29 mouse cellular contexts compared by ENCODE assay signal in genomic region chr6:131404260-131404659, GRCm38 (mm10). TPM values are rescaled to one million over a fixed set of nuclear protein-coding genes. Genes with fewer than 3 reads are reported as not detected.
A peak's percentile ranks its signal among the peaks of the same experiment; 100 is the strongest.
DNase-seq lines count a peak whose midpoint lies in the region; ATAC-seq and TF ChIP-seq lines count a peak whose summit lies in the region.
"Had no signal": no experiment of that assay in that cellular context is flagged by ENCODE, and none has a peak within 500 bp of the region (broad histone marks: within the 10 kb centered on the region; RNA-seq: fewer than 3 reads in every experiment).

No protein-coding gene starts in this region.

- no peak overlapping the region for H3K4me3 ChIP-seq in MEL (ENCODE audit: control insufficient read depth in 1 of 2, insufficient read depth in 1 of 2, low read depth in 2 of 2, low read length in 2 of 2)
- H3K4me3 ChIP-seq: embryonic facial prominence, embryonic 12.5 days; hindbrain, embryonic 12.5 days; limb, embryonic 12.5 days; liver, embryonic 15.5 days; lung, embryonic 15.5 days; megakaryocyte, embryonic 14.5 days; midbrain, embryonic 13.5 days had no signal

- intact Hi-C loops in left cerebral cortex, postnatal 36 days (cut with DNase I), result no loop called here
- intact Hi-C loops in left cerebral cortex, postnatal 14 days (cut with DNase I), result no loop called here

- H3K79me2 ChIP-seq in MEL (ENCODE audit: control insufficient read depth, insufficient read depth, low read length, poor library complexity), result no peaks in the 10 kb centered on the region

- ATAC-seq in granulocyte monocyte progenitor cell, adult 5-6 weeks (replicated peaks; ENCODE audit: poor library complexity, severe bottlenecking), result peak; percentile 59
- ATAC-seq in megakaryocyte-erythroid progenitor cell, adult 5-6 weeks (replicated peaks; ENCODE audit: low FRiP score, low TSS enrichment, poor library complexity, severe bottlenecking), result peak; percentile 48
- ATAC-seq: forebrain, embryonic 14.5 days; hindbrain, postnatal 0 days; intestine, embryonic 16.5 days; midbrain, embryonic 13.5 days; Patski had no signal

- 0 out of 4 replicates have a peak, but pooled peaks cover 0 to 2% of the 10 kb centered on the region in 2 experiments for H3K4me1 ChIP-seq in MEL (ENCODE audit: control insufficient read depth in 1 of 2, insufficient read depth in 2 of 2, low read length in 2 of 2)
- H3K4me1 ChIP-seq: embryonic facial prominence, embryonic 12.5 days; hindbrain, embryonic 12.5 days; limb, embryonic 12.5 days; liver, embryonic 15.5 days; lung, embryonic 15.5 days; midbrain, embryonic 13.5 days had no signal

- no peak for TF ChIP-seq CTCF in MEL (IDR thresholded peaks at IDR 0.05 in 2 of 3, conservative IDR thresholded peaks at IDR 0.05 in 1 of 3; ENCODE audit: control insufficient read depth in 1 of 3, insufficient read depth in 1 of 3, low read depth in 2 of 3, low read length in 3 of 3, poor library complexity in 1 of 3, severe bottlenecking in 1 of 3)

- H3K27ac ChIP-seq in MEL (ENCODE audit: control insufficient read depth, low read depth, low read length), result no peak overlapping the region
- H3K27ac ChIP-seq: embryonic facial prominence, embryonic 12.5 days; hindbrain, embryonic 12.5 days; hindbrain, postnatal 0 days; kidney, postnatal 0 days; limb, embryonic 12.5 days; liver, embryonic 15.5 days; lung, embryonic 15.5 days; midbrain, embryonic 13.5 days had no signal

- H3K36me3 ChIP-seq in MEL (ENCODE audit: control insufficient read depth in 1 of 2, insufficient read depth in 2 of 2, low read length in 2 of 2), result no peaks in the 10 kb centered on the region
- H3K36me3 ChIP-seq: embryonic facial prominence, embryonic 12.5 days; hindbrain, embryonic 12.5 days; limb, embryonic 12.5 days; liver, embryonic 15.5 days; lung, embryonic 15.5 days; midbrain, embryonic 13.5 days had no signal

- peaks cover 0 to 2% of the 10 kb centered on the region in 2 experiments; a peak in 1 of 4 replicates for H3K27me3 ChIP-seq in MEL (ENCODE audit: control insufficient read depth in 1 of 2, insufficient read depth in 2 of 2, low read length in 2 of 2)
- H3K27me3 ChIP-seq: embryonic facial prominence, embryonic 12.5 days; hindbrain, embryonic 12.5 days; limb, embryonic 12.5 days; lung, embryonic 15.5 days; midbrain, embryonic 13.5 days; Patski had no signal

- no peak for TF ChIP-seq POLR2A in MEL (IDR thresholded peaks at IDR 0.05; ENCODE audit: control insufficient read depth in 1 of 2, insufficient read depth in 1 of 2, low read depth in 1 of 2, low read length in 2 of 2, poor library complexity in 1 of 2)

- no peak for TF ChIP-seq RAD21 in MEL (IDR thresholded peaks at IDR 0.05; ENCODE audit: low read depth, low read length)

- DNase-seq in 3T3-L1 (ENCODE audit: low read depth, low spot score), result peak; percentile 51
- DNase-seq in MEL (ENCODE audit: low read depth, low spot score), result no peak
- no peak for DNase-seq in cerebellum, adult 11-12 months
- DNase-seq in left cerebral cortex, postnatal 36 days (ENCODE audit: low spot score in 2 of 2), result no peak
- DNase-seq in left cerebral cortex, postnatal 14 days (ENCODE audit: low spot score in 2 of 2), result no peak
- DNase-seq: adrenal gland, postnatal 25 days; cerebellum, adult 8-10 months; cerebellum, postnatal 25 days; heart, postnatal 14 days; kidney, adult 8-10 months; kidney, postnatal 4 days; layer of hippocampus, postnatal 36 days; right cerebral cortex, postnatal 25 days; thymus, postnatal 14 days had no signal

- H3K9me3 ChIP-seq in MEL (replicated peaks; ENCODE audit: insufficient read depth, low read length), result no peaks in the 10 kb centered on the region
- H3K9me3 ChIP-seq: embryonic facial prominence, embryonic 12.5 days; hindbrain, embryonic 12.5 days; limb, embryonic 12.5 days; liver, embryonic 15.5 days; lung, embryonic 15.5 days; megakaryocyte, embryonic 14.5 days; midbrain, embryonic 13.5 days had no signal

- H3K9ac ChIP-seq in MEL (ENCODE audit: control insufficient read depth, low read depth, low read length, poor library complexity, severe bottlenecking), result no peak overlapping the region
- H3K9ac ChIP-seq: embryonic facial prominence, embryonic 12.5 days; hindbrain, embryonic 12.5 days; limb, embryonic 12.5 days; liver, embryonic 15.5 days; lung, embryonic 15.5 days; midbrain, embryonic 13.5 days had no signal

- TF ChIP-seq EP300 in MEL (IDR thresholded peaks at IDR 0.05; ENCODE audit: low read depth in 1 of 2, low read length in 2 of 2), result peak in 1 of 2 experiments; percentile 29; a peak in 1 of 4 replicates

TF ChIP-seq in MEL, 35 proteins besides CTCF, POLR2A, EP300 and RAD21:
- TF ChIP-seq UBTF (IDR thresholded peaks at IDR 0.05; ENCODE audit: borderline replicate concordance, insufficient read depth, low read depth, low read length) (no peak), ETS1 (IDR thresholded peaks at IDR 0.05; ENCODE audit: low read depth, low read length) (peak; percentile 52; the same call in 1 of the 2 replicates), TCF12 (IDR thresholded peaks at IDR 0.05; ENCODE audit: low read depth, low read length) (no peak), RCOR1 (IDR thresholded peaks at IDR 0.05; ENCODE audit: low read depth, low read length) (no peak), E2F4 (IDR thresholded peaks at IDR 0.05; ENCODE audit: borderline replicate concordance, low read depth, low read length) (no peak), MXI1 (IDR thresholded peaks at IDR 0.05; ENCODE audit: low read depth, low read length) (no peak), ZNF384 (IDR thresholded peaks at IDR 0.05; ENCODE audit: low read depth, low read length) (no peak), MYC (IDR thresholded peaks at IDR 0.05; ENCODE audit: low read depth, low read length) (no peak), MEF2A (IDR thresholded peaks at IDR 0.05; ENCODE audit: extremely low read depth, insufficient replicate concordance, low read depth, low read length, poor library complexity, severe bottlenecking) (peak; percentile 93; the same call in 1 of the 2 replicates), SMC3 (IDR thresholded peaks at IDR 0.05; ENCODE audit: low read depth, low read length) (no peak), MAX (IDR thresholded peaks at IDR 0.05; ENCODE audit: low read length) (no peak), MAFK (IDR thresholded peaks at IDR 0.05; ENCODE audit: borderline replicate concordance, low read depth, low read length) (no peak), ZKSCAN1 (IDR thresholded peaks at IDR 0.05; ENCODE audit: low read depth, low read length) (no peak), POLR2AphosphoS2 (IDR thresholded peaks at IDR 0.05; ENCODE audit: low read length) (no peak), USF1 (IDR thresholded peaks at IDR 0.05; ENCODE audit: low read depth, low read length) (peak; percentile 55; the same call in 1 of the 2 replicates), MYB (IDR thresholded peaks at IDR 0.05; ENCODE audit: low read depth, low read length) (no peak), ZC3H11A (IDR thresholded peaks at IDR 0.05; ENCODE audit: low read depth, low read length) (no peak), NRF1 (IDR thresholded peaks at IDR 0.05; ENCODE audit: insufficient read depth, low read depth, low read length, poor library complexity, severe bottlenecking) (no peak)

RNA-seq across cellular contexts. Expression of gene Ybx3, which starts 16.0 kb away (rescaled TPM):
- total RNA-seq in MEL (2012; rRNA removed), result 575 and 609 TPM in 2 replicates
- 1,000 to 10,000 TPM in 1 of 2 experiments, 100 to 1,000 TPM in 1; 105 to 1,042 TPM for polyA plus RNA-seq in MEL (2012; ENCODE audit: insufficient read depth in 1 of 2, insufficient read length in 2 of 2, low read depth in 1 of 2, low replicate concordance in 2 of 2, missing spikeins in 1 of 2)
- 324 and 391 TPM in 2 replicates for total RNA-seq in granulocyte monocyte progenitor cell, adult 5-6 weeks (2014; fragmentation: Nextera tagmentation)
- 563 and 635 TPM in 2 replicates for total RNA-seq in granulocyte monocyte progenitor cell, adult 5-6 weeks (2017)
- 620 and 624 TPM in 2 replicates for total RNA-seq in megakaryocyte-erythroid progenitor cell, adult 5-6 weeks (2014; fragmentation: Nextera tagmentation)
- total RNA-seq in megakaryocyte-erythroid progenitor cell, adult 5-6 weeks (2017), result 689 and 900 TPM in 2 replicates
- total RNA-seq in left cerebral cortex, postnatal 36 days (2021), result 10 to 100 TPM; 40.9 to 44.5 TPM
- total RNA-seq in left cerebral cortex, postnatal 14 days (2021), result 10 to 100 TPM; 72.4 to 73.6 TPM

RNA-seq across cellular contexts. Expression of gene Styk1, which starts 50.9 kb away (rescaled TPM):
- total RNA-seq in MEL (2012; rRNA removed), result 0.12 and 0.20 TPM in 2 replicates
- polyA plus RNA-seq in MEL (2012; ENCODE audit: insufficient read depth in 1 of 2, insufficient read length in 2 of 2, low read depth in 1 of 2, low replicate concordance in 2 of 2, missing spikeins in 1 of 2), result under 1 TPM in 1 of 2 experiments, not detected in 1; 0.11 TPM
- total RNA-seq in granulocyte monocyte progenitor cell, adult 5-6 weeks (2014; fragmentation: Nextera tagmentation), result 0.81 TPM in 1 of 2 replicates, not detected in the other
- 0.04 TPM in 1 of 2 replicates, not detected in the other for total RNA-seq in granulocyte monocyte progenitor cell, adult 5-6 weeks (2017)
- 0.39 TPM in 1 of 2 replicates, not detected in the other for total RNA-seq in megakaryocyte-erythroid progenitor cell, adult 5-6 weeks (2014; fragmentation: Nextera tagmentation)
- 1.3 and 1.6 TPM in 2 replicates for total RNA-seq in megakaryocyte-erythroid progenitor cell, adult 5-6 weeks (2017)
- under 1 TPM in 1 of 2 experiments, not detected in 1; 0.34 TPM for total RNA-seq in left cerebral cortex, postnatal 36 days (2021)
- under 1 TPM; 0.23 to 0.53 TPM for total RNA-seq in left cerebral cortex, postnatal 14 days (2021)
- total RNA-seq: liver, adult 2 months had no signal
- polyA plus RNA-seq: liver, adult 2 months had no signal
